Mouse (Mus musculus): ENCODE measurements at regions not wholly inside any gene's neighbourhood (a gene's known extent, or its start where the extent isn't known, plus 50 kb on each side); places are given as distances from the start of the nearest gene placed in this dataset.

DNA sequence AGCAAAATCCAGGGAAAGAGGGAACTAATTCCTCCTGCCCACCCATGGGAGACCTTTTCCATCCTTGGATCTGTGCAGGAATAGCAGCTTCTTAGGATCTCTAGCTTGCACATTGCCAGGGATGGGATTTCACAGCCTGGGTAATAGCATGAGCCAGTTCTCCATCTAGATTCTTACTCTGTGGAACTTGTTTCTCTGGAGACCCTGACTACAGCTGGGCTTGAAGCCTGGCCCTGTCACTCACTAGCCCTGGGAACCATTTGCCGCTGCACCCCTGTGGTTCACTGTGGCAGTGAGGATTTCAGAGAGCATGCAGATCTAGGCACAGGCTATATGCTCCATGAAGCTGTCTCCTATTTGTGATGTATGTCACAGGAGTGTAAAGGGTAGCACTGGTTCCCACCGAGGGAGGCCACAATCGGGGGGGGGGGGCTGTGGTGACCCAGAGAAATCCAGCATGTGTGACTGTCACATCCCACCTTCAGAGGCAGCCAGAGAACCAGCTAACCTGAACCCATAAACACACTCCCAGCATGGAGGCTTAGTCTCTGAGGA is 183.5 kb downstream of the Gadd45g start:
- no peak for TF ChIP-seq GATA1 (IDR thresholded peaks at IDR 0.05; ENCODE audit: low read length)
- TF ChIP-seq TAL1 (IDR thresholded peaks at IDR 0.05; ENCODE audit: low read length): no peak

All from erythroblast, embryonic 14.5 days (primary cell).